Mouse (Mus musculus) lung, adult 18-20 months (tissue): ENCODE measurements around the gene Selenoo.

Experiments
- DNase-seq, 2 experiments: peaks; one replicate each; pipeline ENCODE4 v3.0.0; 2022; ENCODE audit warnings: mixed read lengths in 2 of 2

The Selenoo gene

GRCm38 (mm10) chr15:89088607-89089247 is at the start of gene Selenoo:
TSS of gene Selenoo (plus strand) at chr15:89089084.
- DNase-seq, result peak; percentile 93 to 95

- no peak for DNase-seq
These were observed 44.5 kb upstream of the Selenoo start for GRCm38 (mm10) chr15:89044381-89044780.

- no peak for DNase-seq
These were observed 42.5 kb upstream of the Selenoo start for GRCm38 (mm10) chr15:89046356-89046755.

GRCm38 (mm10) chr15:89054666-89055065 is 34.2 kb upstream of the Selenoo start:
- DNase-seq, result no peak

GRCm38 (mm10) chr15:89058736-89059135 is 30.1 kb upstream of the Selenoo start:
- DNase-seq, result no peak

- no peak for DNase-seq
These were observed 29.5 kb upstream of the Selenoo start, which contains the start of gene Panx2 for GRCm38 (mm10) chr15:89059161-89059931. TSS of gene Panx2 (plus strand) at chr15:89059734.

- no peak for DNase-seq
These were observed 28.7 kb upstream of the Selenoo start for GRCm38 (mm10) chr15:89060032-89060681.

GRCm38 (mm10) chr15:89060811-89061460 is 27.9 kb upstream of the Selenoo start:
- no peak for DNase-seq

- DNase-seq, result no peak
These were observed 26.9 kb upstream of the Selenoo start for GRCm38 (mm10) chr15:89061761-89062517.

GRCm38 (mm10) chr15:89062518-89062910 is 26.4 kb upstream of the Selenoo start:
- DNase-seq, result no peak

GRCm38 (mm10) chr15:89063001-89063400 is 25.9 kb upstream of the Selenoo start:
- no peak for DNase-seq

GRCm38 (mm10) chr15:89063536-89063935 is 25.3 kb upstream of the Selenoo start:
- no peak for DNase-seq

- DNase-seq, result no peak
These were observed 24.0 kb upstream of the Selenoo start for GRCm38 (mm10) chr15:89064891-89065290.

GRCm38 (mm10) chr15:89067609-89068008 is 21.3 kb upstream of the Selenoo start:
- no peak for DNase-seq

- no peak for DNase-seq
These were observed 20.7 kb upstream of the Selenoo start for GRCm38 (mm10) chr15:89068226-89068625.

GRCm38 (mm10) chr15:89069336-89069840 is 19.5 kb upstream of the Selenoo start:
- no peak for DNase-seq

- no peak for DNase-seq
These were observed 18.3 kb upstream of the Selenoo start for GRCm38 (mm10) chr15:89070606-89071005.

GRCm38 (mm10) chr15:89073993-89074603 is 14.8 kb upstream of the Selenoo start:
- DNase-seq, result no peak

GRCm38 (mm10) chr15:89074613-89075477 is 14.0 kb upstream of the Selenoo start, which contains the start of gene Trabd:
TSS of gene Trabd (plus strand) at chr15:89075124.
- peak in 1 of 2 experiments; percentile 28 for DNase-seq

- peak; percentile 86 to 92 for DNase-seq
These were observed 13.3 kb upstream of the Selenoo start for GRCm38 (mm10) chr15:89075478-89076147.
